Mouse (Mus musculus): ENCODE measurements around the gene Cbr2.
"Not testable (repeated sequence)": the region's sequence is repeated elsewhere in the genome, so short reads cannot be mapped to it uniquely, and the experiment has no call there.

Gene Cbr2

GRCm38 (mm10) chr11:120731858-120732680 lies at the start of gene Cbr2:
TSS of gene Cbr2 (minus strand) at chr11:120732114.
- peak; percentile 56 for DNase-seq

GRCm38 (mm10) chr11:120781361-120781760 lies 49.4 kb upstream of the Cbr2 start:
- not testable (repeated sequence) for DNase-seq

DNA sequence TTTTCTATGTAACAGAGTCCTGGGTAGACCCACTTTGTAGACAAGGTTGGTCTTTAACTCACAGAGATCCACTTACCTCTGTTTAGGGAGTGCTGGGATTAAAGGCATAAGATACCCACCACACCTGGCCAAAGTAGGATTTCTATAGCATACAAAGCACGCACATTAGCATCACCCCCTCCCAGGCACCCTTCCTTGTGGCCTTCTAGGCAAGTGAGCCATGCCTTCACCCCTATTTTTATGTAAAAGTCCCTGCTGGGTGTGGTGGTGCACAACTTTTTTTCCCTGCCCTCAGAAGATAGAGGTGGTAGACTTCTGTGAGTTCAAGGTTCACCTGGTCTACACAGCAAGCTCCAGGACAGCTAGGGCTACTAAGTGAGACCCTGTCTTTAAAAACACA lies 48.0 kb upstream of the Cbr2 start:
- DNase-seq: no peak

- DNase-seq: no peak
Observed at GRCm38 (mm10) chr11:120777123-120777522, 45.2 kb upstream of the Cbr2 start.

DNA sequence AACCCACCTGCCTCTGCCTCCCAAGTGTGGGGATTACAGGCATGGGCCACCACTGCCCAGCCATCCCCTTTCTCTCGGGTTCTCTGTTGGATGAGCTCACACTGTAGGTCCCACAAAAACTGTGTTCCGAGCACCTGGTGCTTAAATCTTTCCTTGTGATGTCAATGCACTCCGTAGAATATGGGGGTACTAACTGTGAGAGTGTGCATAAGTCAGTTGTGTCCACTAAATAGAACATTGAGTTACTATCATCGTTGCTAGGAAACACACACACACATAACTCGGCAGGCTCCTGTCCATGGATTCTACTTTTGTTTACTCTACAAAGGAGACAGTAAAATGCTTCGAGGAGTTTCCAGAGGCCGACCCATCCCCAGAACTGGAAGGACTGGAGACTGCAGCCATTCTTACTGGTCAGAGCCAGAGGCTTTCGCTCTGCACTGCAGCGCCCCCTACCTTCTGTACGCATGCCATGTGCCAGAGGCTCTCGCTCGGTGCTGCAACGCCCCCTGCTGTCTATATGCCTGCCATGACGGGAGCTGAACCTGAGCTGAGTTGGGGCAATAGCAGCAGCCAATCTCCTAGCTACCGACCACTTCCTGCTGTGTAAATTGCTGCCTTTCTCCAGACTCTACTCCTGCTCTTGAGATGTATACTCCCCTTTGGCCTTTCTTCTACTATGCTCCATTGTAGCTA lies 44.0 kb upstream of the Cbr2 start:
- peak; percentile 99 for DNase-seq

- no peak for DNase-seq
Observed at GRCm38 (mm10) chr11:120773463-120774190, 41.7 kb upstream of the Cbr2 start.

GRCm38 (mm10) chr11:120772749-120773148 lies 40.8 kb upstream of the Cbr2 start:
- no peak for DNase-seq

DNA sequence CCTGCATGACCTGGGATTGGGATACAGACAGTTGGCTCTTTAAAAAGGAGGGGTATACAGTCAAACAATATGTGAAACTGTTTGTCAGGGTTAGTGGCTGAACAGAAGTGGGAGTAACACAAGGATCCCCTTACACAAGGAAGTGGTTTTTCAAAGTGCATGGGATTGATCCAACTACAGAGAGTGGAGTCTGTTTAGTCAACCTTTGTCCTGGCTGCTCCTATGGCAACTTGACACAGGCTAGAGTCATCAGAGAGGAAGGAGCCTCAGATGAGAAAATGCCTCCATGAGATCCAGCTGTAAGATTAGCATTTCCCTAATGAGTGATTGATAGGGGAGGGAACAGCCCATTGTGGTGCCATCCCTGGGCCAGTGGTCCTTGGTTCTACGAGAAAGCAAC lies 36.3 kb upstream of the Cbr2 start:
- no peak for DNase-seq

DNA sequence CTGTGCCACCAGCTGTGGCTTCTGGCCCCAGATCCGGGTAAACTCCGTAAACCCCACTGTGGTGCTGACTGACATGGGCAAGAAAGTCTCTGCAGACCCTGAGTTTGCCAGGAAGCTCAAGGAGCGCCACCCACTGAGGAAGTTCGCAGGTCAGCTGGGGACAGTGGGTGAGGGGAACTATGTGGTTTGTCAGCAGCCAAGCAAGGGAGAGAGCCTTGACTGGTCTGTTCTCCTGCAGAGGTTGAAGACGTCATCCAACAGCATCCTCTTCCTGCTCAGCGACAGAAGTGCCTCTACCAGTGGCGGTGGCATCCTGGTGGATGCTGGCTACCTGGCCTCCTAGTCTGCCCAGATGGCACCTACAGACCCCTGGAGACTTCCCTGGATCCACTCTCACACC lies 35.1 kb upstream of the Cbr2 start:
- DNase-seq: not testable (repeated sequence)

GRCm38 (mm10) chr11:120763121-120763999 lies 31.4 kb upstream of the Cbr2 start:
- DNase-seq: not testable (repeated sequence)

- DNase-seq: not testable (repeated sequence)
Observed at GRCm38 (mm10) chr11:120762672-120763041, 30.7 kb upstream of the Cbr2 start, which contains the start of gene Hmga1b. TSS of gene Hmga1b (plus strand) at chr11:120762794.

DNA sequence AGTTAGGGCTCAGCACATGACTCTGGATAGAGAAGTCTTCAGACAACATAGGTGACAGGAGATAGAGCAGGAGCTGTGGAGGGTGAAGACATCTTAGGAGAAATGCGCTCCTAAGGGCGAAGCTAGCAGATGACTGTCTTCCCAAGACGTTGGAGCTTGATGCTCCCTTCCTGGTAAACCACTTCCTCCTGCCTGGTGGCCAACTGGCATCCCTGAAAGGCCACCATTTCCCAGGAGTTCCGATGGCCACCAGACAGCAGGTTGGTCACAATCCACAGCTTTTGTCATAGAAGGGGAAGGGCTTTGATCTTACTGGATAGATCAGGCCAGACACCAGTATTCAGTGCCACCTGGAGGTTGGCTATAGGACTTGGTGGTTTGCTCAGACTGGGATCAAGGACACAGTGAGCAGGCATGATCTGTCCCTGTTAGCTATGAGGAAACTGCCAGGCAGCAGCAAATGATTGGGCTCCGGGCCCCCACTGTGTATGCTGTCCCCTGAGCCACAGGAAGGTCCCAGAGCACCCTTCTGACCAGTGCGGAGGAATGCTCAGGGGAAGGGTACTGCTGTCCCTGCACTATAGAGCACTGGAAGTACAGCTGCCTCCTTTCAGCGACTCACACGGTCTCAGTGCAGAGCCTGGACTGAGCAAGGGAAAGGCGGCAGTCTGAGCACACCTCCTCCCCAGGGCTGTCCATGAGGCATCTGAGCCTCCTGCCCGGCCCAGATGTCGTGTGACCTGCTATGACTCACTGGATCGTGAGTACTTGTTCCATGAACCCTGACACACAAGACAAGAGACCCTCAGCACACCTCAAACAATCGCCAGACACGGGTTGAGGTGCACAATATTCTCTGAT lies 30.1 kb upstream of the Cbr2 start:
- no peak for DNase-seq

GRCm38 (mm10) chr11:120760236-120760635 lies 28.3 kb upstream of the Cbr2 start:
- no peak for DNase-seq

GRCm38 (mm10) chr11:120751606-120752005 lies 19.7 kb upstream of the Cbr2 start:
- DNase-seq: no peak

- peak; percentile 70 for DNase-seq
Observed at GRCm38 (mm10) chr11:120749430-120749829, 17.5 kb upstream of the Cbr2 start.

DNA sequence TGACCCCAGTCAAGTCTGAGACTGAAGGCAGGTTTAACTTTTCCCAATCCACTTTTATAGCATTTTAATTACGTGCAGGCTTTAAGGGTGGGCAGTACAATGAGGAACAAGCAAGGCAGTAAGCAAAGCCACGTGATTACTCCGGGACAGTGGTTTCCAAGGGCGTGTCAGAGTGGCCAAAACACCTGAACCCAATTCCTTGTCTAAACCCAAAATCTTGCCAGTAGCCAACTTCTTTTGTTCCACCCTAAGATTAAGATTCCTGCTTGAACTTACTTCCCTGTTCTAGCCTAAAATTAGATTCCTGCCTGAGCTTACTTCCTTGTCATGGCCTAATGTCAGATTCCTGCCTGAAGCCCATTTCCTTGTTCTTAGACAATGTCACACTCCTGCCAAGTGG lies 16.1 kb upstream of the Cbr2 start:
- DNase-seq: no peak

GRCm38 (mm10) chr11:120744121-120744701 lies 12.3 kb upstream of the Cbr2 start:
- peak; percentile 49 for DNase-seq

DNA sequence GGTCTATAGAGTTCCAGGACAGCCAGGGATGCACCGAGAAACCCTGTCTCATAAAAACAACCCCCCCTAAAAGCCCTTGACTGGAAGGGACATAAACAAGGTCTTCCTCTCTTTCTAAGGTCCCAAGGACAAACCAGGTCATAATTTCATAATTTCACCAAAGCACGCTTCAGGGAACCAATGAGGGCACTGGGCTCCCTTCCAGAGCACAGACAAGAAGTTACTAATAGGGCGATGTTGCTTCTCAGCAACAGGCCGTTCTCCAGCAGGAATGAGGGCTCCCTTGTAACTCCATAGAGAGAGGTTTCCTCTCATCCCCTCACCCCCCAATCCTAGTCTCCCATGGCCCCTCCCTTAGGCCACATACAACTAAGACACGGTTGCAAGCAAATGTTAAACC lies 9.1 kb upstream of the Cbr2 start:
- DNase-seq: no peak

DNA sequence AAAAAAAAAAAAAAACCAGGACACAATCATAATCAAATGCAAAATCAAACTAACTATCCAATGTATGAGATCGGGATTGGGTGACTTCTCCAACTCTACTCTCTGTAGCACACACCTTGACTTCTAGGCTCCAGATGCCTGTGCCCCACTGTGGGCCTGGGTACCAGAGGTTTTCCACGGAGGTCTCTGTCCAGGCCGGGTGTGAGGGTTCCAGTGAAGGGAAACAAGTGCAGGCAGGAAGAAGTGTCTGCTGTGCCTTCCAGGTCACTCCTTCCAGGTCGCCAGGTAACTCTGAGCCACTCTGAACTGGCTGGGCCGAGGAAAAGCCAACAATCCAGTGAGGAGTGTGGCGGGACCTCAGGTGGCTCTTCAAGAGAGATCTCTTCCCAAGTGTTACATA lies 4.5 kb upstream of the Cbr2 start:
- DNase-seq: no peak

- peak; percentile 76 for DNase-seq
Observed at GRCm38 (mm10) chr11:120733521-120733920, 1.6 kb upstream of the Cbr2 start.

DNA sequence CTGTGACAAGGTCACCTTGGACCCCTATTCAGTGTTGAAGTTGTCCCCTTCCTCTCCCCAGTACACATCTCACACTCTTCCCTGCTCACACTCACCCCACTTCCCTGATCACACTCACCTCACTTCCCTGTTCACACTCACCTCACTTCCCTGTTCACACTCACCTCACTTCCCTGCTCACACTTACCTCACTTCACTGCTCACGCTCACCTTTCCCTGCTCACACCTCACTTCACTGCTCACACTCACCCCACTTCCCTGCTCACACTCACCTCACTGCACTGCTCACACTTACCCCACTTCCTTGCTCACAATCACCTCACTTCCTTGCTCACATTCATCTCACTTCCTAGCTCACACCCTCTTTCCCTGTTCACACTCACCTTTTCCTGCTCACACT lies 519 bp downstream of the Cbr2 start:
- DNase-seq: no peak
